Mouse (Mus musculus): ENCODE results near the gene Cdk2. TPM values are rescaled to one million over a fixed set of nuclear protein-coding genes. Genes with fewer than 3 reads are reported as not detected.
A peak's percentile ranks its signal among the peaks of the same experiment; 100 is the strongest.

Gene Cdk2
- polyA plus RNA-seq (2016; fragmentation: Nextera tagmentation; extraction: Ambion mirVana), result 106 and 109 TPM in 2 replicates

DNA sequence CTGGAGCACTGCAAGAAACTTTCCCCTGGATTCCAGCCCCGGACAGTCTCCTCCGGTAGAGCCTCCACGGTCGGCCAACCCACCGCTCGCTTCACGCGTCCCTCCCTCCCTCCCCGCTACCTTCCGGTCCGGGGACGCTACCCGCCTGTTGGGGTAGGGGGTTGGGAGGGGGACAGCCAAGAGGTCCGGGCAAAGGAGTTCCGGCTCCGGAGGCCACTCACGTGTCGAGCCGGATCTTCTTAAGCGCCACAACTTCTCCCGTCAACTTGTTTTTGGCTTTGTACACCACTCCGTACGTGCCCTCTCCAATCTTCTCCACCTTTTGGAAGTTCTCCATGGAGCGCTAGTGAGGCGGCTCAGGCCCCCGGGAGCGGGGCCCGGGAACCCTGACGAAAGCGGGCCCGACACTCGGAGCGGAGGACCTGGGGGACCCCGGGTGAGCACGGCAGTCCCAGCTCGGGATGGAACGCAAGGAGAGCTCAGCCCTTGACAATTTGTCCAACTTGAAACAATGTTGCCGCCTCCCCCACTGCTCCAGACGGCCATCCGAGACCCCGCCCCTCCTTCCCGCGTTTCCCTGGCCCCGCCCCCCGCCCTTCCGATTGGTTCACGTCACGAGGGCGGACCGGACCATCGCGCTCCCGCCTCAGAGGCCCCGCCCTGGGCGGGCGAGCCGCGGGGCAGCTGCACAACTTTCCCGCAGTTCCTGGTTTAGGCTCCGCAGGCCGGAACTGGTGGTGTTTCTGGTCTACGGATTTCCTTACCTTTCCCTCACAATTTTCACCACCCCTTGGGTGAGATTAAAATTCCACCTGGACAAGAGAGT is at the start of gene Cdk2:
Cdk2 (minus strand) TSS at position 541 of the 826 bp plus-strand sequence.
- H3K4me2 ChIP-seq, result peak within 1 kb of the TSS; percentile 89
- H3K9me3 ChIP-seq (replicated peaks), result no peaks in the 10 kb centered on the region
- H3K4me3 ChIP-seq, result peak within 1 kb of the TSS; percentile 94
- peak; percentile 95 for ATAC-seq (ENCODE audit: insufficient number of reproducible peaks, low FRiP score)
- H3K4me1 ChIP-seq (replicated peaks), result peaks cover 27% of the 10 kb centered on the region
- WGBS, result under 1% methylated on average over 61 of the region's 62 CpGs
- H3K27me3 ChIP-seq (replicated peaks), result no peaks in the 10 kb centered on the region
- peak within 1 kb of the TSS; percentile 79 for H3K9ac ChIP-seq
- H3K27ac ChIP-seq (ENCODE audit: poor library complexity, severe bottlenecking), result peak within 1 kb of the TSS; percentile 99
- H3K36me3 ChIP-seq, result peaks cover 32% of the 10 kb centered on the region

DNA sequence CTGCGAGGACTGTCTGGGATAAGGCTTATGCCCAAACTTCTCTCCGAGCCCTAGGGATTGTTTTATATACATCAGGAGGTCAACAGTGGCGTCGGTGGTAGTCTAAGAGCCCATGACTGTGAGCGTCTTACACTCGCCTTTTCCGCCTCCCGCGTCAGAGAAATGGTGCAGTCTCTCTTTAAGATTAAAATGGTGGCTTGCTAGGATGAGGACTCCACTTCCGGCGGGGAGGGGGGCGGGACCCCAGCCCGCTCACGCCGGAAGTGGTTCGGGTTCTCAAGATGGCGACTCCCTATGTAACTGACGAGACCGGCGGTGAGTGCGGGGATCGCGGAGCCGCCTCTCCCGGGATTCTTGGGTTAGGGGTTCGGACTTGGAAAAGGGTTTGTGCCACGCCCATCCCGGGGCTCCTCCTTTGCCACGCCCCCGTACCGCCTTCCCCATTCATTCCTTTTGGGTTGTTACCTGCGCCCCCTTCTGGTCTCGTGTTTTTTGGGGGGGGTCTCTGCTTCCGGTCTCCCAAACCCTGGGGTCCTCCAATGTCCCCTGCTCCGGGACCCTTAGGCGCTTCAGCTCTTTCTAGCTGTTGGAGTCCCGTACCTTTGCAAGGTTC is 43.5 kb upstream of the Cdk2 start:
- Histone ChIP-seq H3K4me3 (peak overlapping the region; percentile 82), H3K9ac (peak overlapping the region; percentile 87), H3K4me2 (peak overlapping the region; percentile 88), H3K36me3 (peaks cover 11% of the 10 kb centered on the region), H3K27ac (ENCODE audit: poor library complexity, severe bottlenecking) (peak overlapping the region; percentile 95), H3K4me1 (replicated peaks) (peaks cover 19% of the 10 kb centered on the region), H3K27me3 (replicated peaks) (no peaks in the 10 kb centered on the region), H3K9me3 (replicated peaks) (no peaks in the 10 kb centered on the region)
- under 1% methylated on average over 37 of the region's 37 CpGs for WGBS
- peak; percentile 86 for ATAC-seq (ENCODE audit: insufficient number of reproducible peaks, low FRiP score)

DNA sequence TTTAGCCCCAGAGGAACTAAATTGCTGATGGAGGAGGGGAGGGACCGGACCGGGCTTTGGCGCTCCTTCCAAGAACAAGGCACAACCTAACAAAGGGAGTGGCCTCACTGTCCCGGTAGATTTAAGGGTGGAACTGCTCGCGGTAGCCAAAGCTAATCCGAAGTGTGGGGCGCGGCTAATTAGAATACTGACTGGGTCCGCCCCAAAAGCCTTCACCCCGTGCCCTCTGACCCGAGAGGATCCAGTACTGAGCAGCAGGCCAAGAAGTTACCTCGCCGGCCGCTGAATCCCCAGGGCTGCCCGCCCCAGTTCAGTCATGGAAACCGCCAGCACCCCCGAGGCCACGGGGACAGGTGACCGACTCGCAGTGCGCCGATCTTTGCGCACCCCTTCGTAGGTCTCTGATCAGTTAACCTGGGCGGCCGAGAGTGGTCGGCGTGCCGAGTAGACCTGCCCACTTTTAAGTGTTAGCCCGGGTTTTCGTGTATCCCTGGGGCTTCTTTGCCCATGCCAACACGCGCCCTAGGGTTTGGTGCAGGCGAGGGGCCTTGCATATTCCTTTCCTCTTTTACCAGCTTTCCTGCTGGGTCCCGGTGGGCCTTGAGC is 42.9 kb upstream of the Cdk2 start, which contains the start of gene Pym1:
Pym1 (plus strand) TSS at position 244 of the 606 bp plus-strand sequence.
- peak; percentile 78 for ATAC-seq (ENCODE audit: insufficient number of reproducible peaks, low FRiP score)
- under 1% methylated on average over 36 of the region's 36 CpGs for WGBS
- Histone ChIP-seq H3K27ac (ENCODE audit: poor library complexity, severe bottlenecking) (peak within 1 kb of the TSS; percentile 95), H3K27me3 (replicated peaks) (0 out of 2 replicates have a peak, but pooled peaks cover under 1% of the 10 kb centered on the region), H3K4me2 (peak within 1 kb of the TSS; percentile 88), H3K36me3 (peaks cover 6% of the 10 kb centered on the region), H3K9ac (peak within 1 kb of the TSS; percentile 87), H3K4me3 (peak within 1 kb of the TSS; percentile 82), H3K9me3 (replicated peaks) (no peaks in the 10 kb centered on the region), H3K4me1 (replicated peaks) (peaks cover 23% of the 10 kb centered on the region)

DNA sequence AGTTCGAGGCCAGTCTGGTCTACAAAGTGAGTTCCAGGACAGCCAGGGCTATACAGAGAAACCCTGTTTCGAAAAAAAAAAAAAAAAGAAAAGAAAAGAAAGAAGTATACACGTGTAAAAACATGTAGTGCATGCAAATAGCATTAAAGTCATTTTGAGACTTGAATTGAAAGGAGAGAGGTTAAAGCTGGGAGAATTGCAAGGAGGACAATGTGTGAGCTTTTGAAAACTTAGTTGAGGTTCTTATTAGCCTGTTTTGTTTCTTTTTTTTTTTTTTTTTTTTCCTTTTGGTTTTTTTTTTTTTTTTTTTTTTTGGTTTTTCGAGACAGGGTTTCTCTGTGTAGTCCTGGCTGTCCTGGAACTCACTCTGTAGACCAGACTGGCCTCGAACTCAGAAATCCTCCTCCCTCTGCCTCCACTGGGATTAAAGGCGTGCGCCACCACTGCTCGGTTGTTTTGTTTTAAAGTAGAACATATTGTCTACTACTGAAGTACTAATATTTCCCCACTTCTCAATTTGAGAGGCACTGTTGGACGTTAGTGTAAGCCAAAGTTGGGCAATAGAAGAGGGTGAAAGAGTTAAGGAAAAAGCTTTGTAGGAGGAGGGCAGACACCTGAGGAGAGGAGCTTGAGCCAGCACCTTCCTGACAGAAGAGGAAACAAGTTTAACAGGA is 42.3 kb upstream of the Cdk2 start:
- ATAC-seq (ENCODE audit: insufficient number of reproducible peaks, low FRiP score), result no peak

DNA sequence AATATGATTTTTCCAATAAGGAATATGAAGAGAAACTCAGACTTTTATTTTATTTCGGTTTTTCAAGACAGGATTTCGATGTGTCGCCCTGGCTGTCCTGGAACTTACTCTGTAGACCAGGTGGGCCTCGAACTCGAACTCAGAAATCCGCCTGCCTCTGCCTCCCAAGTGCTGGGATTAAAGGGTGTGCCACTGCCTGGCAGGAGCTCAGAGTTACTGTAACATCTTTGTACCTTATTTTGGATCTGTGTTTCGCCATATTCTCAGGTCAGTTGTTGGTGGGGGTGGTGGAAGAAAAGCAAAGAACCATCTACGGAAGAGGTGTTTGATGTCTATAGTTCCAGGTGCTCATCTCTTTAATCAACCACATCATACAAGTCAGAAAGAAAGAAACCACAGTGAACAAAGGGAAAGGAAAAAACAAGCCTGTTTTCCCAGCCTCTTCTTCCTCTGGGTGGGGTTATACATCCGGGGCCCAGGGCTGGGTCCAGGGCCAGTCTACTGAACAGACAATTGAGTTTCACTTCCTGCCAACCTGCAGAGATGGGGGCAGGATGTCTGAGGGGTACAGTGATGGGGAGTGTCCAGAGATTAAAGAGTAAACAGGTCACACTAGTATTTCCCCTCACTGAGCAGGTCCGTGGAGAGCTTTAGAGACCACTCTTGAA is 41.2 kb upstream of the Cdk2 start:
- no peak overlapping the region for H3K9ac ChIP-seq
- no peak overlapping the region for H3K27ac ChIP-seq (ENCODE audit: poor library complexity, severe bottlenecking)
- H3K4me2 ChIP-seq, result no peak overlapping the region
- no peaks in the 10 kb centered on the region for H3K36me3 ChIP-seq
- peaks cover 27% of the 10 kb centered on the region for H3K4me1 ChIP-seq (replicated peaks)
- peaks cover 10% of the 10 kb centered on the region for H3K27me3 ChIP-seq (replicated peaks)
- 88% methylated on average over 10 of the region's 10 CpGs for WGBS
- no peak overlapping the region for H3K4me3 ChIP-seq
- H3K9me3 ChIP-seq (replicated peaks), result no peaks in the 10 kb centered on the region
- no peak for ATAC-seq (ENCODE audit: insufficient number of reproducible peaks, low FRiP score)

More for the DNA sequence above, 42.3 kb upstream of the Cdk2 start:
- Histone ChIP-seq H3K4me1 (replicated peaks) (peaks cover 27% of the 10 kb centered on the region), H3K4me3 (peak overlapping the region; percentile 82), H3K36me3 (0 out of 2 replicates have a peak, but pooled peaks cover under 1% of the 10 kb centered on the region), H3K9ac (peak overlapping the region; percentile 87), H3K27me3 (replicated peaks) (peaks cover 6% of the 10 kb centered on the region), H3K4me2 (peak overlapping the region; percentile 88), H3K9me3 (replicated peaks) (no peaks in the 10 kb centered on the region), H3K27ac (ENCODE audit: poor library complexity, severe bottlenecking) (peak overlapping the region; percentile 95)
- 43% methylated on average over 9 of the region's 9 CpGs for WGBS

DNA sequence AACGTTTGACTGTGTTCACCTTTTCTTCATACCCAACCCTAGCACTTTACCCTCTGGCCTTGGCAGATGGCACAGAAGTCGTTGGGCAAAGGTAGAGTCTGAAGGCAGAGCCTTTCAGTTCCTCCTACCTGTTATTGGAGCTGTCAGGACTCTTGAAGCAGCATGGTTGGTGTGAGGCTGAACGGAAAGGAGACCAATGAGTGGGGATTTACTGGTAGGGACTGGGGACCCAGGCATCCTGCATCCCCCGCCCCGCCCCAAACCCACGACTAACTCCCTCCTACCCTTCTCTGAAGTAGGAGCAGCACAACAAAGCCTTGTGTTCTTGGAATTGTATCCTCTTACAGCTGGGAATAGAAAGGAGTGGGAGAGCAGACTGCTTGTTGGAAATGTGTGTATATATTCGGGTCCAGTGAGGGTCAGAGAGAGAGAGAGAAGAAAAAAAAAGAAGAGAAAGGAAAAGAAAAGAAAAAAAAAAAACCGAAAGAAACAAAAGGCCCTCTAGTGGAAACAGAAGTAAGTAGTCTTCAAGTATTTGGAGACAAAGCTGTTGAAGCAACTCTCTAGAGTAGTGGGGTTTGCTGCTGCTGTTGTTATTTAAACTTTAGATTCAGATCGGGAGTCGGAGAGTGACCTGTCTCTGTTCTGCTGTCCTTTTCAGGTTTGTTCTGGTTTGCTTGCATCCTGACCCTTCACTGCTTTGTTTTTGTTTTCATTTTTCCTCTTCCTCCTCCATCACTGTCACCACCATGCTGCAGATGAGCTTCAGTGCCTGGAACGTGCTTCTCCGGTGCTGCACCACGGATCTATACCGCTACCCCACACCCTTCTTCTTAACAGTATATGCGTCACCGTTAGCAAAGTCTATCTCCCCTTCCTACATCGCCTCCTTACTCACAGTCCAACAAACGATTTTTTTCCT is 40.1 kb upstream of the Cdk2 start, which contains the start of gene Dgka:
Dgka (minus strand) TSS at position 176 of the 922 bp plus-strand sequence.
- H3K4me3 ChIP-seq, result peak within 1 kb of the TSS; percentile 80
- peak within 1 kb of the TSS; percentile 79 for H3K9ac ChIP-seq
- H3K4me1 ChIP-seq (replicated peaks), result peaks cover 27% of the 10 kb centered on the region
- H3K36me3 ChIP-seq, result no peaks in the 10 kb centered on the region
- no peaks in the 10 kb centered on the region for H3K9me3 ChIP-seq (replicated peaks)
- WGBS, result 19% methylated on average over 18 of the region's 18 CpGs
- ATAC-seq (ENCODE audit: insufficient number of reproducible peaks, low FRiP score), result no peak
- H3K27me3 ChIP-seq (replicated peaks), result peaks cover 10% of the 10 kb centered on the region
- peak within 1 kb of the TSS; percentile 93 for H3K4me2 ChIP-seq
- H3K27ac ChIP-seq (ENCODE audit: poor library complexity, severe bottlenecking), result peak within 1 kb of the TSS; percentile 56

DNA sequence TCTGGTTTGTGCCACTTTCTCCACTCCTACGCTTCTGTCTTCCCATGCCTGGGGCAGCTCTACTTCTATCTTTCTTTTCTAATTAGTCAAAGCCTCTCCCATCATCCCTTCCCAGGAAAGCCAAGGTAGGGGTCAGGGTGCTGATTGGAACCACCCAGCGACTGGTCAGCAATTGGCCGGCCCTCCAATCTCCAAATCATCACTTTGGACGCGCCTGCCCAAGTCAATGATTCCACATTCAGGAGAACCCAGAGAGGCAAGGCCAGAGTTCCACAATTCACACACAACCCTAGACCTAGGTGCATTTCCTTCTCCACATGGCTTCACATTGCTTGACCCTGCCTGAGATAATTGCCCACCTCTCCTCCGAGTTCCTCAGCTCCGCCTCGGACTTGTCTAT is 39.4 kb upstream of the Cdk2 start:
- no peak for ATAC-seq (ENCODE audit: insufficient number of reproducible peaks, low FRiP score)
- H3K36me3 ChIP-seq, result no peaks in the 10 kb centered on the region
- peak overlapping the region; percentile 56 for H3K27ac ChIP-seq (ENCODE audit: poor library complexity, severe bottlenecking)
- 9% methylated on average over 8 of the region's 8 CpGs for WGBS
- peak overlapping the region; percentile 93 for H3K4me2 ChIP-seq
- H3K9me3 ChIP-seq (replicated peaks), result no peaks in the 10 kb centered on the region
- peak overlapping the region; percentile 79 for H3K9ac ChIP-seq
- peaks cover 10% of the 10 kb centered on the region for H3K27me3 ChIP-seq (replicated peaks)
- H3K4me1 ChIP-seq (replicated peaks), result peaks cover 20% of the 10 kb centered on the region
- H3K4me3 ChIP-seq, result peak overlapping the region; percentile 80

DNA sequence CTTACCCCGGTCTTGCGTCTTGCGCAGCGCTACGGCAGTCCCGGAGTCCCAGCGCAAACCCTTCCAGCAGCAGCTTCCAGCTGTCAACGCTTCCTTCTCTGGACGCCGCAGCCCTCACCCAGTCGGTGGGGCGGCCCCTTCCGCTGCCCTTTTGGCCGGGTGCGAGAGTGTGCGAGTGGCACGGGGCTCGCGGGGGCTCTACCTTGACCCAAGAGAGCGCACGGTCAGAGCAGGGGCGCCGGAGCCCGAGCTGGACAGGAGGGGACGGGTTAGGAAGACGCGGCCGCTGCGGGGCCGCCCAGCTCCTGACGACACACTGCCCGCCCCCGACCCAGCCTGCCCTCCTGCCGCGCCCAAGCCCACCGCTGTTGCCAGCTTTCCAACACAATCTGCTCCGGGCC is 39.0 kb upstream of the Cdk2 start:
- peak overlapping the region; percentile 93 for H3K4me2 ChIP-seq
- H3K27ac ChIP-seq (ENCODE audit: poor library complexity, severe bottlenecking), result peak overlapping the region; percentile 56
- peak; percentile 62 for ATAC-seq (ENCODE audit: insufficient number of reproducible peaks, low FRiP score)
- H3K36me3 ChIP-seq, result no peaks in the 10 kb centered on the region
- no peaks in the 10 kb centered on the region for H3K9me3 ChIP-seq (replicated peaks)
- peak overlapping the region; percentile 80 for H3K4me3 ChIP-seq
- WGBS, result under 1% methylated on average over 36 of the region's 37 CpGs
- peaks cover 17% of the 10 kb centered on the region for H3K4me1 ChIP-seq (replicated peaks)
- peak overlapping the region; percentile 79 for H3K9ac ChIP-seq
- H3K27me3 ChIP-seq (replicated peaks), result peaks cover 10% of the 10 kb centered on the region

DNA sequence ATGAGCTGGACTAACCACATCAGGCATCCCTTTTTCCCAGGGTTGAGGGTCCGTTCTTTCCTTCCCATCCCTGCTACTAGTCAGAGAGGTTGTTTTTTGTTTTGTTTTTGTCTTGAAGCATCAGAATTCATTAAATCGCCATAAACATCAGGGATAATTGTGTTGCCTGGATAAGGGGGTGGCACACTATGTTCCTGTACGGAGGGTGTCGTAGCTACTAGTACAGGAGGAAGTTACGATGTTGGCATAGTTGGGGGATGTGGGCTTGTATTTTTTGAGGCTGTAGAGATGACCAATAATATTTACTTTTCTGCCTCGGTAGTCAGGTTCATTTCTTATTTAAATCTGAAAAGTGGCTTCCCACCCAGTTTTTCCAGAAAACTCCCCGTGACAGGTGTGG is 38.4 kb upstream of the Cdk2 start:
- no peak for ATAC-seq (ENCODE audit: insufficient number of reproducible peaks, low FRiP score)
- H3K27ac ChIP-seq (ENCODE audit: poor library complexity, severe bottlenecking), result peak overlapping the region; percentile 56
- peak overlapping the region; percentile 79 for H3K9ac ChIP-seq
- 4% methylated on average over 7 of the region's 7 CpGs for WGBS
- peaks cover 17% of the 10 kb centered on the region for H3K4me1 ChIP-seq (replicated peaks)
- H3K27me3 ChIP-seq (replicated peaks), result peaks cover 10% of the 10 kb centered on the region
- H3K4me2 ChIP-seq, result peak overlapping the region; percentile 93
- H3K9me3 ChIP-seq (replicated peaks), result no peaks in the 10 kb centered on the region
- no peaks in the 10 kb centered on the region for H3K36me3 ChIP-seq
- H3K4me3 ChIP-seq, result peak overlapping the region; percentile 80
